Mouse (Mus musculus) midbrain, embryonic 14.5 days (tissue): ENCODE measurements at regions not wholly inside any gene's neighbourhood (a gene's known extent, or its start where the extent isn't known, plus 50 kb on each side); places are given as distances from the start of the nearest gene placed in this dataset.

Source experiments
- ATAC-seq: fragments of 200-750 bp; cut with Nextera tagmentation; 2 replicates; pipeline ENCODE4 v1.8.0; 2017; ENCODE audit warnings: moderate number of reproducible peaks, moderate library complexity; ENCODE audit not compliant: low FRiP score, low TSS enrichment
- DNase-seq: peaks from one replicate; pipeline ENCODE4 v3.0.0-alpha.2; 2015
- H3K27ac ChIP-seq: fragments of 300-500 bp; sonication (generic); replicated peaks from 2 replicates; pipeline ENCODE4 v1.5.1; 2014; ENCODE audit warnings: mild to moderate bottlenecking, low read depth, low read length, moderate library complexity
- H3K27me3 ChIP-seq: fragments of 300-500 bp; sonication (generic); 2 replicates; pipeline ENCODE4 v1.6.1; 2014; ENCODE audit warnings: low read length, control low read depth, mixed read lengths; ENCODE audit not compliant: control insufficient read depth, insufficient read depth
- H3K36me3 ChIP-seq: fragments of 300-500 bp; sonication (generic); 2 replicates; pipeline ENCODE4 v1.6.1; 2014; ENCODE audit warnings: low read length, control low read depth; ENCODE audit not compliant: control insufficient read depth, insufficient read depth
- H3K4me1 ChIP-seq: fragments of 300-500 bp; sonication (generic); 2 replicates; pipeline ENCODE4 v1.6.1; 2014; ENCODE audit warnings: mild to moderate bottlenecking, antibody characterized with exemption, low read length, control low read depth; ENCODE audit not compliant: control insufficient read depth, insufficient read depth
- H3K4me2 ChIP-seq: fragments of 300-500 bp; sonication (generic); 2 replicates; pipeline ENCODE4 v1.6.1; 2014; ENCODE audit warnings: mild to moderate bottlenecking, low read length, moderate library complexity
- H3K4me3 ChIP-seq: fragments of 300-500 bp; sonication (generic); replicated peaks from 2 replicates; pipeline ENCODE4 v1.5.1; 2014; ENCODE audit warnings: low read depth, low read length
- H3K9ac ChIP-seq: fragments of 300-500 bp; sonication (generic); replicated peaks from 2 replicates; pipeline ENCODE4 v1.6.1; 2014; ENCODE audit warnings: mild to moderate bottlenecking, low read length, moderate library complexity
- H3K9me3 ChIP-seq: fragments of 300-500 bp; sonication (generic); 2 replicates; pipeline ENCODE4 v1.6.1; 2016; ENCODE audit warnings: low read length, control low read depth, mixed read lengths; ENCODE audit not compliant: control insufficient read depth
- WGBS: fragments of 180-500 bp; shearing (Covaris S2); extraction: QIAGEN DNeasy Blood & Tissue Kit; methylation state at CpG from one replicate; pipeline ENCODE4 v1.1.7; 2014; 5-methylcytosine and 5-hydroxymethylcytosine counted together

DNA sequence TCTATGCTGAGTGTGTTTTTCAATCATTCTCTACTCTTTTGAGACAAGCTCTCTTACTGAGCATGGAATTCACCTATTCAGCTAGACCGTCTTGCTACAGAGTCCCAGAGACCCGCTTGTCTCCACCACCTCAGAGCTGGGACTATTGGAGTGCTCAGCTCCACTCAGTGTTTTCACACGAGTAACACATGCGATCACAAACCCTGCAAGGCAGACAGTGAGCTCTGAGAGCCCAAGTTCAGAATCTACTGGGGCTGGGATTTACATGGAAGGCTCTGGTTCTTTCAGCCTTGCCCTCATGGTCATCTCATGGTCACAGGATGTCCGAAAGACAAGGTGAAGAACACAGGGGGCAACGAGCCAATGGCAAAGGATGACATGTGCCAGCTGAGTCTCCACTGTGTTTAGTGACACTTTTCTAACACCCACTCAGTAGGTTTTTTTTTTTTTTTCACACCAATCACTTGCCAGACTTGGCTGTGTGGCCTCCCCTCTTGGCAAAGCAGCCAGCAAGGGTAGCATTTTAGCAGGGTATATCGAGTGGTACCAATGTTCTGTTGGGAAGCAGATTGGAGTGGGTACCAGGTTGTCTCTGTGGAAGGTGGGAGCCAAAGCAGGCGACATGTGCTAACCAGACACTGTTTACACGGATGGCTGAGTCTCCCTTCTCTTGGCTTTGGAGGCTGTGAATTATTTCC lies 51.2 kb upstream of the Gtsf1l start:
- Histone ChIP-seq H3K27ac (no peak overlapping the region), H3K4me3 (no peak overlapping the region), H3K9ac (no peak overlapping the region), H3K9me3 (no peaks in the 10 kb centered on the region), H3K27me3 (no peaks in the 10 kb centered on the region), H3K36me3 (no peaks in the 10 kb centered on the region), H3K4me2 (no peak overlapping the region), H3K4me1 (peaks cover 18% of the 10 kb centered on the region)
- ATAC-seq, result no peak
- 76% methylated on average over 9 of the region's 9 CpGs for WGBS
- DNase-seq, result no peak

DNA sequence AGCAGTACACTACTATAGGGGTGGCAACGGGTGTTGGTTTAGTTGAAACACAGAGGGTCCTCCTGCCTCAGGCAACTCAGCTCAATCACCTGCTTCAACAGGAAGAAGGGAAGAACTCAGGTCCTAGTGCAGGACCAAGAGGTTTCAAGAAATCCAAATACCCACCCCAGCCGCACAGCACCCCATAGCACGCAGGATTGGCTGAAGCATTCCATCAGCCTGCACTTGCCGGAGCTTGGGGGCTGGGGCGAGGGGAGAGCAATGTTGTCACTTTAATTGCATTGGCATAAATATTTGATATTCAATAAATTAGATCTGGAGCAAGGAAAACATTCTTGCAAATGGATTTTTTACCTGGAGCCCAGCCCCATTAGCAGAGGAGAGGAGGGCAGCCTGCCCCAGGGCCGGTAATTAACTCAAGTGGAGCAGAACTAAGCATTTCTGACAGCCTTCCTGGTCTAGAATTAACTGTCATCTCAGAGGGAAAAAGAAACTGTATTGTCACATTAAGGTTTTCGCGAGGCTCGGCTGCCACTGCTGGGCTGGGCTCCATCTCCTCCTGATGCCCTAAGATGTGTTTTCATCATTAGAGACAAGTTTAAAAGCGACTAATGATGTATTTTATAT lies 55.2 kb upstream of the Gtsf1l start:
- Histone ChIP-seq H3K9ac (no peak overlapping the region), H3K9me3 (no peaks in the 10 kb centered on the region), H3K4me3 (no peak overlapping the region), H3K4me1 (peaks cover 21% of the 10 kb centered on the region), H3K4me2 (peak overlapping the region; percentile 23), H3K27ac (peak overlapping the region; percentile 67), H3K36me3 (no peaks in the 10 kb centered on the region), H3K27me3 (no peaks in the 10 kb centered on the region)
- DNase-seq (peak; percentile 74), ATAC-seq (peak; percentile 64; the same call in 1 of the 2 replicates)
- 35% methylated on average over 10 of the region's 10 CpGs for WGBS

DNA sequence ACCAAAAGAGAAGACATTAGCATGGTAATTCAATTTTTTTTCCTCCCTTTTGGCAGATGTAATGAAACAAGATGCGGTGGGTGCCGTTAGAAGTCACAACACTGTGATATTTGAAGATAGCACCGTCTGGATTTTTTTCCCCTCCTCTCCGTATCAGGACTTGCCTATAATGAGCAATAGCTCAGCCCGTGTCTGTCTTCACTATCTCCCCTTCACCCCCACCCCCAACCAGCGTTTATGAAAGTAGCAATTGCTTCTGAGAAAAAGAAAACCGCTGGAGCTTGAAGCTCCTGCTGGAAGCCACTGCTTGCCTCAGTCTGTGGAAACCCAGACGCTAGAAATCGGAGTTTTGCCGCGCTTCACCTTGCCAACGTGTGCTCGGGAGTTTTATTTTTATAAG lies 55.8 kb upstream of the Gtsf1l start:
- peak overlapping the region; percentile 67 for H3K27ac ChIP-seq
- 29% methylated on average over 13 of the region's 13 CpGs for WGBS
- peak; percentile 74 for DNase-seq

DNA sequence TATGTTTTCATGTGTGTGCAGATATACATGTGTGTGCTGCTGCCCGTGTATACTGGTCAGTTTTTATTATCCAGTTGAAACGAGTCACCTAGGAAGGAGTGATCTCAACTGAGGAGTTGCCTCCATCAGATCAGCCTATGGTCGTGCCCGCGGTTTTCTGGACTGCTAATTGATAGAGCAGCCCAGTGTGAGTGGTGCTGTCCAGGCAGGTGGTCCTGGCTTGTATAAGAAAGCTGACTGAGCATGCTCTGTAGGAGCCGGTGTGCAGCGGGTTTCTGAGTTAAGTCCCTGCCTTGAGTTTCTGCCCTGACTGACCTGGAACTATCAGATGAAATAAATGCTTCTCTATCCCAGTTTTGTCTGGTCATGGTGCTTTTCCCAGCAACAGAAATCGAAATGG lies 56.9 kb upstream of the Tox2 start:
- H3K9me3 ChIP-seq, result no peaks in the 10 kb centered on the region
- peaks cover 21% of the 10 kb centered on the region for H3K4me1 ChIP-seq
- no peak overlapping the region for H3K4me2 ChIP-seq
- H3K9ac ChIP-seq, result no peak overlapping the region
- DNase-seq (no peak), ATAC-seq (no peak)
- H3K36me3 ChIP-seq, result no peaks in the 10 kb centered on the region
- no peak overlapping the region for H3K27ac ChIP-seq
- H3K4me3 ChIP-seq, result no peak overlapping the region
- WGBS, result 87% methylated on average over 8 of the region's 8 CpGs
- H3K27me3 ChIP-seq, result no peaks in the 10 kb centered on the region

More for the DNA sequence above, 55.8 kb upstream of the Gtsf1l start:
- Histone ChIP-seq H3K9ac (no peak overlapping the region), H3K4me2 (peak overlapping the region; percentile 23), H3K36me3 (no peaks in the 10 kb centered on the region), H3K4me3 (no peak overlapping the region), H3K9me3 (no peaks in the 10 kb centered on the region), H3K4me1 (peaks cover 21% of the 10 kb centered on the region), H3K27me3 (no peaks in the 10 kb centered on the region)
- no peak for ATAC-seq

DNA sequence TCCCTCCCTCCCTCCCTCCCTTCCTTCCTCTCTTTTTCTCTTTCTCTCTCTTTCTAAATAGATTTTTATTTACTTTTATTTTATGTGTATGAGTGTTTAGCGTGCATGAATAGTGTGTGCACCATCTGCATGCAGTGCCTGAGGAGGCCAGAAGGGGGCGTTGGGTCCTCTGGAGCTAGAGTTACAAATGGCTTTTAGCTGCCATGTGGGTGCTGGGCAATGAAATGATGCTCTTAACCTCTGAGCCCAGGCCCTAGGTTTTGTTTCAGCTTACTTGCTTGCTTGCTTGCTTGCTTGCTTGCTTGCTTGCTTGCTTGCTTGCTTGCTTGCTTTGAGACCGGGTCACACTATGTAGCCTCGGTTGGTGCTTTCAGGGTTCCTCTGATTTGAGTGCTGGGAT lies 56.4 kb upstream of the Tox2 start:
- H3K9ac ChIP-seq, result no peak overlapping the region
- no peaks in the 10 kb centered on the region for H3K27me3 ChIP-seq
- H3K4me2 ChIP-seq, result no peak overlapping the region
- 85% methylated on average over 4 of the region's 4 CpGs for WGBS
- DNase-seq (no peak), ATAC-seq (no peak)
- no peak overlapping the region for H3K4me3 ChIP-seq
- H3K9me3 ChIP-seq, result no peaks in the 10 kb centered on the region
- H3K27ac ChIP-seq, result no peak overlapping the region
- H3K4me1 ChIP-seq, result peaks cover 21% of the 10 kb centered on the region
- H3K36me3 ChIP-seq, result no peaks in the 10 kb centered on the region

DNA sequence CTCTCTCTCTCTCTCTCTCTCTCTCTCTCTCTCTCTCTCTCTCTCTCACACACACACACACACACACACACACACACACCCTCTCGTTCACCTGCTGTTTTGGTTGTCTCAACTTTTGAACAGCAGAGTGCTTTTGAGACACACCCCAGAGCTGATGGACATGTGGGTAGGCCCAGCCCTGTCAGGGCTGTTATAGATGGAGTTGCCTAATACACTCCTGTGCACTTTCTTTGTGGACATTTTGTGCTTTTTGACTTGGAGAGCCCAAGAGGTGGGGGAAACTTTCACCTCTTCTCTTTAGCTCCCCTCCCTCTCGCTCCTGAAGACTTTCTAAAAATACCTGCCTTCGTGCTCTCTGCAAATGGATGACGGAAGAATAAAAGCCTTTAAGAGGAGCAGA lies 55.5 kb upstream of the Tox2 start:
- Histone ChIP-seq H3K9me3 (no peaks in the 10 kb centered on the region), H3K4me2 (no peak overlapping the region), H3K4me1 (peaks cover 21% of the 10 kb centered on the region), H3K27me3 (no peaks in the 10 kb centered on the region), H3K4me3 (no peak overlapping the region), H3K27ac (no peak overlapping the region), H3K36me3 (no peaks in the 10 kb centered on the region), H3K9ac (no peak overlapping the region)
- no peak for DNase-seq
- ATAC-seq, result no peak
- WGBS, result 82% methylated on average over 4 of the region's 4 CpGs

DNA sequence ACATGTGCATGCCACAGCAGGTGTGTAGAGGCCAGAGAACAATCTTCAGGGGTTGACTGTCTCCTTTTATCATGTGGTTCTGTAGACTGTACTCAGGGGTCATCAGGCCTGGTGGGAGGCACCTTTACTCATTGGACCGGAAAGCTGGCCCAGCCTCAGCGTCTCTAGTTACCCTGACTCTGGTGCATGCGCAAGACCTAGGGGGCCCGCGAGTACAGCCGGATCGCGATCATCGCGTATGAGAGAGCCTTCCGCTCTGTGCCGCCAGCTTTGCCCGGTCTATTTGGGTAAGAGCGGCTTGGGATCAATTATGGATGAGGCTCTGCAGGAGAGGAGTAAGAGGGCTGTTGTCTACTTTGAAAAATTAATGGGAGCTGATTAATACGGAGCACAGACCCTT lies 51.9 kb upstream of the Tox2 start:
- H3K4me2 ChIP-seq, result no peak overlapping the region
- H3K27me3 ChIP-seq, result no peaks in the 10 kb centered on the region
- no peak overlapping the region for H3K9ac ChIP-seq
- DNase-seq, result peak; percentile 59
- 0 out of 2 replicates have a peak, but pooled peaks have one; percentile 18 for ATAC-seq
- no peak overlapping the region for H3K4me3 ChIP-seq
- H3K9me3 ChIP-seq, result no peaks in the 10 kb centered on the region
- no peak overlapping the region for H3K27ac ChIP-seq
- H3K36me3 ChIP-seq, result no peaks in the 10 kb centered on the region
- H3K4me1 ChIP-seq, result peaks cover 17% of the 10 kb centered on the region
- 72% methylated on average over 15 of the region's 15 CpGs for WGBS

DNA sequence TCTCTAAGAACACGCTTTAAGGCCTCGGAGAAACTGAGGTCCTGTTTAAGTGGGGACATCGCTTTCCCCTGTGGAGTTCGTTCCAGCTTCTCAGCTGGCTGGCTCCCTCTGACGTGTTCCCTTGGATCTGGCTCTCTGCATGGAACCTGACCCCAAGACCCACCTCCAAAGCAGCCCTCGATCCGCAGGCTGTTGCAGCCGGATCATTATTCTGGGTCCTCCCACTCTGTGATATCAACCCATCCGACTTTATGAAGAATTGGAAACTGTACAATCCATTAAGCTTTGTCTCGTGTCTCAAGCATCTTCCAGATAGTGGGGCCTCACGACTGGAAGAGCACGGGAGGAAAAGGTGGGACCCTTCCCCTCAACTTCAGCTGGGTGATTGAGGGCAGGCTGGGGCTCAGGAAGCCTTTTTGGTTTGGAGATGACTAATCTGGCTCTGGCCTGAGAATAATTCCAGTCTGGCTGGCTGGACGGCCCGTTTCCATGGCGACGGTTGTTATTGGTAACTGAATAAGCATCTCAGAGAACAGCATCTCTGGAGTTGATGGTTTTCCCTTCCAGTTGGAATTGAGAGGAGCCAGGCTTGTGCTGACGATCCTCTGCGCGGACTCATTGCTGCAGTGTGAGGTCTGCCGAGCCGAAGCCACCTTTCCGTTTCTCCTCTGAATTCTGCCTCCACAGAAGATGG lies 50.4 kb upstream of the Tox2 start:
- H3K36me3 ChIP-seq, result no peaks in the 10 kb centered on the region
- H3K27me3 ChIP-seq, result no peaks in the 10 kb centered on the region
- DNase-seq (peak; percentile 96), ATAC-seq (peak; percentile 66)
- H3K4me1 ChIP-seq, result peaks cover 17% of the 10 kb centered on the region
- H3K4me2 ChIP-seq, result peak overlapping the region; percentile 33; the same call in 1 of the 2 replicates
- 28% methylated on average over 22 of the region's 22 CpGs for WGBS
- no peaks in the 10 kb centered on the region for H3K9me3 ChIP-seq
- peak overlapping the region; percentile 78 for H3K27ac ChIP-seq
- no peak overlapping the region for H3K9ac ChIP-seq
- no peak overlapping the region for H3K4me3 ChIP-seq
